In genomic region chr4:134928464-134928836, GRCm38 (mm10) we compare ENCODE assay signal across 14 mouse cellular contexts.
"Had no signal": no experiment of that assay in that cellular context is flagged by ENCODE, and none has a peak within 500 bp of the region (broad histone marks: within the 10 kb centered on the region; RNA-seq: fewer than 3 reads in every experiment).

No protein-coding gene starts in this region.

- H3K9me3 ChIP-seq: limb, embryonic 12.5 days; midbrain, embryonic 10.5 days; neural tube, embryonic 13.5 days had no signal

- H3K27ac ChIP-seq: limb, embryonic 12.5 days; midbrain, embryonic 10.5 days; neural tube, embryonic 13.5 days; stomach, postnatal 0 days had no signal

- H3K27me3 ChIP-seq: limb, embryonic 12.5 days; neural tube, embryonic 13.5 days had no signal

- H3K4me2 ChIP-seq: limb, embryonic 12.5 days; lung, embryonic 14.5 days; neural tube, embryonic 13.5 days had no signal

- DNase-seq: kidney, adult 8-10 months; kidney, postnatal 25 days; layer of hippocampus, adult 9-11 months; lung, embryonic 14.5 days; lung, postnatal 10 days; lung, postnatal 4 days; midbrain, embryonic 14.5 days; right cerebral cortex, adult 18-20 months; right cerebral cortex, postnatal 25 days; thymus, postnatal 14 days had no signal

- H3K9ac ChIP-seq: limb, embryonic 12.5 days; lung, embryonic 14.5 days; neural tube, embryonic 13.5 days had no signal

- H3K4me3 ChIP-seq: limb, embryonic 12.5 days; midbrain, embryonic 10.5 days; neural tube, embryonic 13.5 days had no signal
